Mouse (Mus musculus): ENCODE results near the gene Hbp1.

- TF ChIP-seq CTCF (IDR thresholded peaks at IDR 0.05; ENCODE audit: low read depth) (no peak), EP300 (IDR thresholded peaks at IDR 0.05; ENCODE audit: low read depth) (no peak)
Observed at GRCm38 (mm10) chr12:31917245-31917644, 33.1 kb downstream of the Hbp1 start.

Data from liver, postnatal 0 days (tissue).